Mouse (Mus musculus) brain, embryonic 14.5 days (tissue): ENCODE data around the gene Celf2.

Source experiments
- CTCF ChIP-seq: fragments of 200-500 bp; IDR thresholded peaks from 2 replicates; pipeline ENCODE4 v1.5.1; 2012; ENCODE audit warnings: inconsistent platforms, mild to moderate bottlenecking, moderate library complexity, borderline replicate concordance; ENCODE audit not compliant: insufficient read depth, insufficient read length; ENCODE audit errors: extremely low read depth
- POLR2A ChIP-seq: fragments of 200-500 bp; IDR thresholded peaks from 2 replicates; pipeline ENCODE4 v1.6.1; 2012; ENCODE audit warnings: mild to moderate bottlenecking, inconsistent platforms, borderline replicate concordance; ENCODE audit not compliant: poor library complexity, insufficient read depth, insufficient read length, severe bottlenecking; ENCODE audit errors: extremely low read depth

GRCm38 (mm10) chr2:7342911-7343478, 166.4 kb downstream of the Celf2 start:
- no peak for TF ChIP-seq CTCF
- TF ChIP-seq POLR2A: no peak
